Comparison of ENCODE assay signal across 9 mouse cellular contexts in the genomic region with DNA sequence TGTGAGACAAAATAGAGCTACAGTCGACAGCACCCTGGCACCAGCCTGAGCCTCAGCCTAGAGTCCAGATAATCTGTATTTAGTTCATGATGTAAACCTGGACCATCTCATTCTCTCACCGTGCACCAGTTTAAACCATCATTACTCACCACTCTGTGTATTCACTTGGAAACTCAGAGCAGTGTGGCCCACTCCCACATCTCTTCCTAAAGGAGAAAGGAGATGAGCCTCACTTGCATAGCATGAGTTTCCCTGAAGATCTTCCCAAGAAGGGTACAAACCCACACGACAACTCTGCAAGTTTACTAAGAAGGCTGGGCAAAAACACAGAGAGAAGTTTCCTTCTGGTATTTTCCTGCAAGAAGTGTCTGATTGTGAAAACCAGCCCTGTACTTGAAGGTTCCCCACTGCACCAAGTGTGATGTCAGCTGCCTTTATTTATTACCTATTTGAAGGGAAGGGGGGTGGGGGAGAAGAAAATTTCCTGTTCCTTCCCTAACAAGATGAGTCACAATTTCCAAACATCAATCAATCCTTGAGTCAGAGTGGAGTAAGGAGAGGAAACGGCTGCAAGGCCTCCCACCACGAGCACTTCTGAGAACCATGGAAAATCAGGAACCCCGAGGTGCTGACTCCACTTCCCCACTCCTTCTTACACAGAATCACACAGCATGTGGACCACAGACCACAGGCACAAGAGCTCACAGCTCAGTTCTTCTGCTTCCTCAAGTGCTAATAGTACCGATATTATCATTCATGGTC.
DNase-seq lines count a peak whose midpoint lies in the region; ATAC-seq and TF ChIP-seq lines count a peak whose summit lies in the region.
"Had no signal": no experiment of that assay in that cellular context is flagged by ENCODE, and none has a peak within 500 bp of the region (broad histone marks: within the 10 kb centered on the region; RNA-seq: fewer than 3 reads in every experiment).

No protein-coding gene starts in this region.

- DNase-seq in 3T3-L1 (ENCODE audit: low read depth, low spot score), result peak; percentile 98
- DNase-seq in CH12.LX (ENCODE audit: extremely low read depth), result peak; percentile 54
- no peak for DNase-seq in urinary bladder, postnatal 4 days (ENCODE audit: low spot score in 2 of 2)
- DNase-seq in right cerebral cortex, postnatal 10 days (ENCODE audit: low spot score in 2 of 2), result no peak

- no peak for ATAC-seq in heart, embryonic 14.5 days (ENCODE audit: insufficient number of reproducible peaks, insufficient read depth, low FRiP score, low read depth)
- ATAC-seq in liver, embryonic 15.5 days (ENCODE audit: insufficient read depth), result no peak
- no peak for ATAC-seq in erythroblast, adult 5-6 weeks (replicated peaks; ENCODE audit: low FRiP score, poor library complexity, severe bottlenecking)
- ATAC-seq in forebrain, embryonic 16.5 days, result no peak

- 27% methylated on average over 7 of the region's 7 CpGs for WGBS in heart, embryonic 14.5 days
- WGBS in liver, embryonic 15.5 days (ENCODE audit: insufficient replicate concordance), result 23% methylated on average over 7 of the region's 7 CpGs
- 88% methylated on average over 7 of the region's 7 CpGs for WGBS in forebrain, embryonic 16.5 days

- H3K27ac ChIP-seq in CH12.LX (ENCODE audit: insufficient read depth, low read depth), result no peak overlapping the region
- peak overlapping the region; percentile 41 to 74 for H3K27ac ChIP-seq in heart, embryonic 14.5 days (replicated peaks in 1 of 2; ENCODE audit: control insufficient read depth in 1 of 2, insufficient read depth in 1 of 2, low read depth in 2 of 2, low read length in 2 of 2)
- 0 out of 2 replicates have a peak overlapping the region, but pooled peaks have one; percentile 14 for H3K27ac ChIP-seq in liver, embryonic 15.5 days (replicated peaks)
- no peak overlapping the region for H3K27ac ChIP-seq in forebrain, embryonic 16.5 days (ENCODE audit: low read length)
- H3K27ac ChIP-seq: embryonic facial prominence, embryonic 12.5 days had no signal

- dilution Hi-C loops in CH12.LX (cut with MboI; ENCODE audit: extremely low pct_ligation_motif_present, extremely low pct_unique_long_range_greater_than_20kb, low sequenced_read_pairs), result no loop called here

- no peak for TF ChIP-seq POLR2A in CH12.LX (IDR thresholded peaks at IDR 0.05; ENCODE audit: low read depth, low read length)

- no peak overlapping the region for H3K4me2 ChIP-seq in CH12.LX (ENCODE audit: insufficient read depth, low read depth, poor library complexity, severe bottlenecking)
- H3K4me2 ChIP-seq in heart, embryonic 14.5 days (ENCODE audit: low read length), result peak overlapping the region; percentile 21; the same call in 1 of the 2 replicates
- H3K4me2 ChIP-seq in liver, embryonic 15.5 days, result no peak overlapping the region
- no peak overlapping the region for H3K4me2 ChIP-seq in forebrain, embryonic 16.5 days (ENCODE audit: low read length)
- H3K4me2 ChIP-seq: embryonic facial prominence, embryonic 12.5 days had no signal

- no peak overlapping the region for H3K9ac ChIP-seq in CH12.LX (ENCODE audit: insufficient read depth, low read depth)
- peak overlapping the region; percentile 6; the same call in 1 of the 2 replicates for H3K9ac ChIP-seq in heart, embryonic 14.5 days (ENCODE audit: low read length)
- H3K9ac ChIP-seq in liver, embryonic 15.5 days, result no peak overlapping the region
- H3K9ac ChIP-seq in forebrain, embryonic 16.5 days (replicated peaks; ENCODE audit: low read depth, low read length), result no peak overlapping the region
- H3K9ac ChIP-seq: embryonic facial prominence, embryonic 12.5 days had no signal

- no peak overlapping the region for H3K4me3 ChIP-seq in CH12.LX (replicated peaks in 1 of 3; ENCODE audit: low read depth in 2 of 3, low read length in 2 of 3, poor library complexity in 1 of 3)
- H3K4me3 ChIP-seq in heart, embryonic 14.5 days (ENCODE audit: control insufficient read depth in 1 of 2, insufficient read depth in 1 of 2, low read depth in 1 of 2, low read length in 2 of 2), result no peak overlapping the region
- no peak overlapping the region for H3K4me3 ChIP-seq in liver, embryonic 15.5 days (replicated peaks)
- no peak overlapping the region for H3K4me3 ChIP-seq in forebrain, embryonic 16.5 days (replicated peaks; ENCODE audit: low read length)
- H3K4me3 ChIP-seq: embryonic facial prominence, embryonic 12.5 days had no signal

- H3K79me2 ChIP-seq in CH12.LX (replicated peaks; ENCODE audit: control insufficient read depth, extremely low read depth, insufficient read depth, poor library complexity, severe bottlenecking), result no peaks in the 10 kb centered on the region

- TF ChIP-seq CTCF in CH12.LX (conservative IDR thresholded peaks at IDR 0.05 in 1 of 2, IDR thresholded peaks at IDR 0.05 in 1 of 2; ENCODE audit: low read depth in 2 of 2, low read length in 2 of 2), result no peak

- no peaks in the 10 kb centered on the region for H3K27me3 ChIP-seq in CH12.LX (replicated peaks)
- H3K27me3 ChIP-seq in heart, embryonic 14.5 days (ENCODE audit: control insufficient read depth, insufficient read depth, low read length), result no peaks in the 10 kb centered on the region
- no peaks in the 10 kb centered on the region for H3K27me3 ChIP-seq in liver, embryonic 15.5 days
- H3K27me3 ChIP-seq in forebrain, embryonic 16.5 days (replicated peaks; ENCODE audit: control insufficient read depth, insufficient read depth, low read length), result no peaks in the 10 kb centered on the region
- H3K27me3 ChIP-seq: embryonic facial prominence, embryonic 12.5 days had no signal

- in situ Hi-C loops in CH12.LX (cut with MboI; ENCODE audit: low pct_ligation_motif_present, low pct_unique_long_range_greater_than_20kb, low sequenced_read_pairs), result no loop called here

- H3K4me1 ChIP-seq in CH12.LX (ENCODE audit: control insufficient read depth in 1 of 2, insufficient read depth in 2 of 2), result peaks cover 19 to 62% of the 10 kb centered on the region in 2 experiments
- H3K4me1 ChIP-seq in heart, embryonic 14.5 days (ENCODE audit: control insufficient read depth in 2 of 2, insufficient read depth in 2 of 2, low read length in 2 of 2), result peaks cover 33 to 61% of the 10 kb centered on the region in 2 experiments
- H3K4me1 ChIP-seq in liver, embryonic 15.5 days (replicated peaks), result peaks cover 16% of the 10 kb centered on the region
- peaks cover 11% of the 10 kb centered on the region for H3K4me1 ChIP-seq in forebrain, embryonic 16.5 days (replicated peaks; ENCODE audit: control insufficient read depth, insufficient read depth, low read length)

- TF ChIP-seq EP300 in CH12.LX (IDR thresholded peaks at IDR 0.05; ENCODE audit: low read length), result peak; percentile 48

- TF ChIP-seq RAD21 in CH12.LX (IDR thresholded peaks at IDR 0.05; ENCODE audit: low read depth, low read length), result no peak

- H3K9me3 ChIP-seq in CH12.LX (replicated peaks; ENCODE audit: low read length), result no peaks in the 10 kb centered on the region
- no peaks in the 10 kb centered on the region for H3K9me3 ChIP-seq in heart, embryonic 14.5 days (ENCODE audit: control insufficient read depth, low read length)
- no peaks in the 10 kb centered on the region for H3K9me3 ChIP-seq in liver, embryonic 15.5 days (replicated peaks)
- no peaks in the 10 kb centered on the region for H3K9me3 ChIP-seq in forebrain, embryonic 16.5 days (ENCODE audit: control insufficient read depth, low read length)
- H3K9me3 ChIP-seq: embryonic facial prominence, embryonic 12.5 days had no signal

- H3K36me3 ChIP-seq in CH12.LX (replicated peaks in 1 of 2; ENCODE audit: control insufficient read depth in 1 of 2, insufficient read depth in 1 of 2, low read length in 1 of 2), result peaks cover 0 to 2% of the 10 kb centered on the region in 2 experiments
- no peaks in the 10 kb centered on the region for H3K36me3 ChIP-seq in heart, embryonic 14.5 days (ENCODE audit: control insufficient read depth, insufficient read depth, low read length)
- H3K36me3 ChIP-seq in liver, embryonic 15.5 days (replicated peaks), result no peaks in the 10 kb centered on the region
- H3K36me3 ChIP-seq in forebrain, embryonic 16.5 days (ENCODE audit: control insufficient read depth, insufficient read depth), result no peaks in the 10 kb centered on the region
- H3K36me3 ChIP-seq: embryonic facial prominence, embryonic 12.5 days had no signal

TF ChIP-seq in CH12.LX, 34 proteins besides CTCF, POLR2A, EP300 and RAD21:
- TF ChIP-seq JUND (conservative IDR thresholded peaks at IDR 0.05; ENCODE audit: low read depth, low read length) (peak; percentile 48; the same call in 1 of the 2 replicates), MAFK (IDR thresholded peaks at IDR 0.05; ENCODE audit: insufficient replicate concordance, low read length) (no peak), MEF2A (IDR thresholded peaks at IDR 0.05; ENCODE audit: borderline replicate concordance, low read depth, low read length) (no peak), USF2 (conservative IDR thresholded peaks at IDR 0.05; ENCODE audit: low read depth, low read length) (no peak), ZNF384 (IDR thresholded peaks at IDR 0.05; ENCODE audit: low read depth, low read length) (no peak), GABPA (IDR thresholded peaks at IDR 0.05; ENCODE audit: insufficient replicate concordance, low read depth, low read length) (no peak), ETS1 (conservative IDR thresholded peaks at IDR 0.05; ENCODE audit: low read depth, low read length) (peak; percentile 54; the same call in 1 of the 2 replicates), RCOR1 (conservative IDR thresholded peaks at IDR 0.05; ENCODE audit: low read depth, low read length) (no peak), HCFC1 (IDR thresholded peaks at IDR 0.05; ENCODE audit: low read depth, low read length) (no peak), BHLHE40 (IDR thresholded peaks at IDR 0.05; ENCODE audit: low read depth, low read length) (peak; percentile 34; the same call in 1 of the 2 replicates), ZKSCAN1 (IDR thresholded peaks at IDR 0.05; ENCODE audit: borderline replicate concordance, low read depth, low read length) (no peak), NELFE (IDR thresholded peaks at IDR 0.05; ENCODE audit: low read depth, low read length) (no peak), MAZ (IDR thresholded peaks at IDR 0.05; ENCODE audit: low read depth, low read length) (no peak)

Comparison
In these comparisons a context has a peak if more than half of its experiments do, and no peak if none do; other contexts are left out.
1. DNase-seq: peak in 3T3-L1 (single experiment) and CH12.LX (single experiment); none in urinary bladder, postnatal 4 days (0 of 2) and right cerebral cortex, postnatal 10 days (0 of 2).
2. H3K27ac ChIP-seq: peak in heart, embryonic 14.5 days (2 of 2) and liver, embryonic 15.5 days (single experiment); none in CH12.LX (single experiment) and forebrain, embryonic 16.5 days (single experiment).